Mouse (Mus musculus) thymus, adult 2 months (tissue): ENCODE data around the gene Pex14.
"Not testable (repeated sequence)": the region's sequence is repeated elsewhere in the genome, so short reads cannot be mapped to it uniquely, and the experiment has no call there.

ENCODE experiments used
- CTCF ChIP-seq: fragments of 200-500 bp; IDR thresholded peaks from 2 replicates; pipeline ENCODE4 v1.5.1; 2012; ENCODE audit warnings: mild to moderate bottlenecking, control low read depth, low read length, moderate library complexity, borderline replicate concordance; ENCODE audit not compliant: control insufficient read depth, poor library complexity, insufficient read depth; ENCODE audit errors: extremely low read depth
- POLR2A ChIP-seq: fragments of 200-500 bp; IDR thresholded peaks from 2 replicates; pipeline ENCODE4 v1.6.1; 2012; ENCODE audit warnings: mild to moderate bottlenecking, low read length, control low read depth, moderate library complexity; ENCODE audit not compliant: control insufficient read depth, poor library complexity, insufficient read depth; ENCODE audit errors: extremely low read depth

- TF ChIP-seq CTCF, POLR2A: not testable (repeated sequence)
Observed at GRCm38 (mm10) chr4:149100449-149100848, 773 bp upstream of the Pex14 start.
